Mouse (Mus musculus): ENCODE data around the gene Rhob.
A peak's percentile ranks its signal among the peaks of the same experiment; 100 is the strongest.
"Not testable (repeated sequence)": the region's sequence is repeated elsewhere in the genome, so short reads cannot be mapped to it uniquely, and the experiment has no call there.

Gene Rhob

DNA sequence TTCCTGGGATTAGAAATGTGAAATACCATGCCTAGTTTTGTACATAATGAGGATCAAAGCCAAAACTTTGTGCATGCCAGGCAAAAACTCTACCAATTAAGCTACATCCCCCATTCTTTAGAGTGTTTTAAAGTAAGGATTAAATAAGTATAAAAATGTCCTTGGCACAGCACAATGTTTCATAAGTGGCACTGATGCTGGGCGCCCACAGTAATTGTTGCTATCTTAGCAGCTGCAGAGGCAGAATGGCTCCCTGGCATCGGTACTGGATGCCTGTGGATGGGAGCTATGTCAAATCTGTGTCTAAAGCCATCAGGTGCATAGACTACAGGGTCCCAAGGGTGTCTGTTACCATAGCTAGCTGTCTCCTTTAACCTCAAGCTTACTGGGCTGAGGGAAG is 28.8 kb downstream of the Rhob start:
- peak; percentile 79 for DNase-seq

DNA sequence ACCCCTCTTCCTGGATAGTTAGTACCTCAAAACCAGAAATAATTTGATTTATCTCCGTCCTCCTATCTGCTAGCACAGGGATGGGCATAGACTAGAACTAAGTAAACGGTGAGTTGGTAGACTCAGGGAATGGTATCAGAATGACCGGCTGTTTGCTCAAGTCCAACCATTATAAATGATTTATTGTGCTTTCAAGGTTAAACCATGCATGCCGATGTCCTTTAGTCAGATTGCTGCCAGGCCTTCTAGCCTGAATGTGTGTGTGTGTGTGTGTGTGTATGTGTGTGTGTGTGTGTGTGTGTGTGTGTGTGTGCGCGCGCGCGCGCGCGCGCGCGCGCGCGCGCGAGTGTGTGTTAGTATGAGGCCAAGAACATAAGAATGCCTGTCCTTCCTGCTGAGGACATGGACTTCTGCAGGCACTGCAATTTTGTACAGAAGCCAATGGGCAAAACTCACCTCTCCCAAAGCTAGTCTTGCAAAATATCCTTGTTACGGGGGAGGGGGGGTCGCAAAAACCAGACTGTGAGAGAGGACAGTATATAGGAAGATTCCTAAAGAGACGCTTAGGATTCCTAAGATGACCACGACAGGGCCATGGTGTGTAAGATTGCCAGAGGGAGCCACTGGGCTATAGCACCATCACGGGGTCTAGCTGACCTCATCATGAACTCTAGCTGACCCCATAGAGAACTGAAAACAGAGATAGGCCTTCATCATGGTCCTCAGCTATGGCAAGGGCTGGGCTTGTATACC is 29.9 kb downstream of the Rhob start:
- no peak for DNase-seq

- no peak for DNase-seq
These were observed 31.5 kb downstream of the Rhob start for GRCm38 (mm10) chr12:8468221-8468865.

GRCm38 (mm10) chr12:8467029-8467924 is 32.5 kb downstream of the Rhob start:
- peak; percentile 76 for DNase-seq

- DNase-seq, result no peak
These were observed 34.1 kb downstream of the Rhob start for GRCm38 (mm10) chr12:8465680-8466079.

GRCm38 (mm10) chr12:8464961-8465360 is 34.8 kb downstream of the Rhob start:
- DNase-seq, result peak; percentile 49

GRCm38 (mm10) chr12:8463599-8464160 is 36.1 kb downstream of the Rhob start:
- DNase-seq, result no peak

- no peak for DNase-seq
These were observed 37.3 kb downstream of the Rhob start for GRCm38 (mm10) chr12:8462533-8462932.

DNA sequence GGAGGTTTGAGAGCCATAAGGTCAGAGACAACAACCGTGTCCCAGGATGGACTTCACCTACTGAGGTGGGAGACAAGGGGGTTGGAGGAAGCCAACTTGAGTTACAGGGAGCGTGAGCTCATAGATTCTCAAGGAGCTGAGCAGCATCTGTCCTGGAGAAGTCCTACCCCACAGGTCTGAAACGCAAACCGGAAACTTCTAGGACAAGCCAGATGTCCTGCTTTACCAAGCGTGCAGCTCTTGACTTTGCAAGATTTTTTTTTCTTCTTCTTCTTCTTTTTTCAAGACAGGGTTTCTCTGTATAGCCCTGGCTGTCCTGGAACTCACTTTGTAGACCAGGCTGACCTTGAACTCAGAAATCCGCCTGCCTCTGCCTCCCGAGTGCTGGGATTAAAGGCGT is 38.2 kb downstream of the Rhob start:
- DNase-seq, result not testable (repeated sequence)

DNA sequence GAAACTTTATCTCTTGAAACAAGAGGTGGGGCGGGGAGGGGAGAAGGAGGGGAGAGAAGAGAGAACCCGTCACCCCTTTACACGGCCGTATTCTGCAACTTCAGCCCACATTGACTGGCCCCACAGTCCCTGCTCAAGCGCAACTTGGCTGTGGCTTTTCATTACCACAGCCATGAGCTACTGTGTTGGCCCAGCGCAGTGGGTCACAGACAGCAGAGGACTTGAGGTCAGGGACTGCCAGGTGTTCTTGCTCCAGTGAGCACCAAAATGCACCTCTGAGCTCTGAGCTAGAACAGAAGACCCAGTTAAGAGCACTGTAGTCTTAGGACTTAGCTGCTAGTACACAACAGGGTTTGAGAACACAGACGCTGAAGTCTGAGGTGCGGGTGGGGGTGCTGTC is 41.4 kb downstream of the Rhob start:
- no peak for DNase-seq

- DNase-seq, result no peak
These were observed 42.8 kb downstream of the Rhob start for GRCm38 (mm10) chr12:8457052-8457451.

DNA sequence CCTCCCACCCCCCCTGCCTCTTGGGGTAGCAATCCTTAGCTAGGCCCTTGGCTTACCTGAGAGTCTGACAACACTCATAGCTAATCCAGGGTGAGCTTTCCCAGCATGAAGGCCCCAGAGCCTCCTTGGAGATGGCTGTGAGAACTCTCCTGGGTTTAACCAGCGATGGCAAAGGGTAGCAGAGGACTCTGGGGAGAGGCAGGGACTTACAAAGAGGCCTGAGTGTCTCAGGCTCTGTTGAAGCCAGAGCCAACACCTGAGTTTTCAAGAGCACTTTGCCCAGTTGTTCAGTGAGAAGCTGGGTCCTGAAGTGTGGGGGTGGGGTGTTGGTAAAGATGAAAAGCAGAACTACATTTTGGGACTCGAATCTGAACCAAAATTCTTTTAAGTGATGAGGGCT is 44.8 kb downstream of the Rhob start:
- no peak for DNase-seq

GRCm38 (mm10) chr12:8454487-8454886 is 45.3 kb downstream of the Rhob start:
- DNase-seq, result peak; percentile 91

GRCm38 (mm10) chr12:8452766-8453621 is 46.8 kb downstream of the Rhob start:
- DNase-seq, result peak; percentile 47

DNA sequence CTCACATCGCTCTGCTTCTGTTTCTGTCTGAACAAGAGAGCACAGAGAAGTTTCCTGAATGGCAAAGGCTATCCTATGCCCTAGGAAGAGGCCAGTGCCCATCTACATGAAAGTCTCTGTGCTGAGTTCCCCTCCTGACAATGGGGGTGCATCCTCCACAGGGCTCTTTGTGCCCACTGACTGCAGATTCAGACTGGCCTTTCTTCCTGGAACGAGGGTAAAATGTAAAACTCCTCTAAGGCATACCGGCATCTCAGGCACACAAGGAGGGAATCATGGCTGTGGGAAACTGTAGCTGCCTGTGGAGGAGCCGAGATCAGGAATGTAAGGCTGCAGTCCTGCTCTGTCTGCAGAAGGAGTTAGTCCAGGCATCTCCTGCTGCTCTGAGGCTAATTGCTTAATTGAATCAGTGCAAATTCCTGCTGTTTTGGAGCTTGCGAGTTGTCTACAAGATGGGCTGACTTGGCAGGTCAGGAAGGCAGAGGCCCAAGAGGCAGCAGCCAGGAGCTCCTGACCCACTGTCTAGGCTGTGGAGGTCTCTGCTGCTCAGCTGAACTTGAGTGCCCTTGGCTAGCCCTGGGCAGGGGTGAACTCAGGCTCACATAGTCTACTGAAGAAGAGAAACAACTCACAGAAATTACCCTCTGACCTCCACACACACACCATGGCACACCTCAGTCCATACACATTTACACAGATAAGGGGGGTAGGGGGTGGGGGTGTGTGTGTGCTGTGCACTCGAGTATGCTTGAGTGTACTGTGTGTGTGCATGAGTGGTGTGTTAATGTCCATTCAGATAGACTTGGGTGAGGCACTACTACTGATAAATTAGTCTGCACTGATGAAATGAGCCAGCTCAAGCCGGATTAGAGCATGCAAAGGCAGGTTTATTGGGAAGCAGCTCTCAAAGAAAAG is 48.0 kb downstream of the Rhob start:
- no peak for DNase-seq

- peak; percentile 87 for DNase-seq
These were observed 49.2 kb downstream of the Rhob start for GRCm38 (mm10) chr12:8450639-8451038.

- DNase-seq, result peak; percentile 77
These were observed 49.8 kb downstream of the Rhob start for GRCm38 (mm10) chr12:8450028-8450427.
